Mouse (Mus musculus) heart, postnatal 0 days (tissue): Measurements from ENCODE around the gene Ikzf2.

Experiments
- CTCF ChIP-seq: IDR thresholded peaks from 2 replicates; pipeline ENCODE4 v1.5.1; 2016; ENCODE audit warnings: antibody characterized with exemption, control low read depth, low read depth
- EP300 ChIP-seq: IDR thresholded peaks from 2 replicates; pipeline ENCODE4 v1.6.1; 2016; ENCODE audit warnings: antibody characterized with exemption, low read depth

- TF ChIP-seq CTCF (no peak), EP300 (no peak)
These were observed 30.1 kb upstream of the Ikzf2 start for GRCm38 (mm10) chr1:69717107-69717506.
